Mouse (Mus musculus): ENCODE results near the gene Cep104. TPM values are rescaled to one million over a fixed set of nuclear protein-coding genes. Genes with fewer than 3 reads are reported as not detected.

Gene Cep104
- total RNA-seq, 4 experiments from 2014 or later, result 29.6 to 39.3 (median 33.0) TPM

GRCm38 (mm10) chr4:154042577-154042976 lies 67.6 kb downstream of the Cep104 start, which contains the start of gene Ccdc27:
Gene Ccdc27, minus strand, starts transcription at chr4:154042677.
- no peak for DNase-seq (ENCODE audit: low spot score in 2 of 2)

GRCm38 (mm10) chr4:154045837-154046236 lies 70.8 kb downstream of the Cep104 start:
- DNase-seq (ENCODE audit: low spot score in 2 of 2), result no peak

- DNase-seq (ENCODE audit: low spot score in 2 of 2), result no peak
These were observed 76.4 kb downstream of the Cep104 start for GRCm38 (mm10) chr4:154051401-154051800.

GRCm38 (mm10) chr4:154053065-154053464 lies 78.1 kb downstream of the Cep104 start:
- DNase-seq (ENCODE audit: low spot score in 2 of 2), result no peak

GRCm38 (mm10) chr4:154055482-154055881 lies 80.5 kb downstream of the Cep104 start:
- DNase-seq (ENCODE audit: low spot score in 2 of 2), result no peak

- no peak for DNase-seq (ENCODE audit: low spot score in 2 of 2)
These were observed 81.1 kb downstream of the Cep104 start for GRCm38 (mm10) chr4:154056046-154056445.

- no peak for DNase-seq (ENCODE audit: low spot score in 2 of 2)
These were observed 81.7 kb downstream of the Cep104 start for GRCm38 (mm10) chr4:154056661-154057060.

- DNase-seq (ENCODE audit: low spot score in 2 of 2), result no peak
These were observed 82.7 kb downstream of the Cep104 start for GRCm38 (mm10) chr4:154057696-154058095.

Other genes starting within 250 kb of the Cep104 start
- 10 to 100 TPM; 20.9 to 24.5 (median 23.3) TPM for gene A430005L14Rik, start 18.0 kb upstream of the Cep104 start, total RNA-seq (2022)
- gene Dffb, start 68 bp upstream of the Cep104 start, total RNA-seq (2022), result 10 to 100 TPM; 11.6 to 17.7 (median 14.5) TPM
- gene Lrrc47, start 36.5 kb downstream of the Cep104 start, total RNA-seq (2022), result 10 to 100 TPM; 51.4 to 75.9 (median 65.7) TPM
- 10 to 100 TPM in 2 of 4 experiments, 1 to 10 TPM in 2; 9.3 to 15.6 (median 11.2) TPM for gene Smim1, start 51.0 kb downstream of the Cep104 start, total RNA-seq (2022)
- gene Ccdc27, start 67.5 kb downstream of the Cep104 start, total RNA-seq (2022), result under 1 TPM; 0.85 to 0.99 (median 0.89) TPM
- gene Trp73, start 165.0 kb downstream of the Cep104 start, total RNA-seq (2022), result 1 to 10 TPM; 1.8 to 2.9 (median 2.3) TPM
- 10 to 100 TPM; 30.2 to 36.3 (median 32.5) TPM for gene Wrap73, start 167.2 kb downstream of the Cep104 start, total RNA-seq (2022)
- gene Tprgl, start 185.5 kb downstream of the Cep104 start, total RNA-seq (2022), result 100 to 1,000 TPM; 159 to 183 (median 167) TPM
- 1 to 10 TPM; 5.3 to 7.2 (median 5.7) TPM for gene Megf6, start 195.5 kb downstream of the Cep104 start, total RNA-seq (2022)